Mouse (Mus musculus) lung, postnatal 0 days (tissue): ENCODE results near the gene Utp6. TPM values are rescaled to one million over a fixed set of nuclear protein-coding genes. Genes with fewer than 3 reads are reported as not detected.
"Not testable (repeated sequence)": the region's sequence is repeated elsewhere in the genome, so short reads cannot be mapped to it uniquely, and the experiment has no call there.

Source experiments
- ATAC-seq: fragments of 200-750 bp; cut with Nextera tagmentation; 2 replicates; pipeline ENCODE4 v1.8.0; 2017; ENCODE audit warnings: moderate library complexity
- DNase-seq: peaks from one replicate; pipeline ENCODE4 v3.0.0-alpha.2; 2016; ENCODE audit warnings: low spot score
- H3K27ac ChIP-seq: fragments of 300-500 bp; sonication (generic); 2 replicates; pipeline ENCODE4 v1.5.1; 2014; ENCODE audit warnings: antibody characterized with exemption, mild to moderate bottlenecking, low read length, mixed read lengths
- H3K27me3 ChIP-seq: fragments of 300-500 bp; sonication (generic); replicated peaks from 2 replicates; pipeline ENCODE4 v1.6.1; 2014; ENCODE audit warnings: low read length, mixed read lengths; ENCODE audit not compliant: insufficient read depth
- H3K36me3 ChIP-seq: fragments of 300-500 bp; sonication (generic); 2 replicates; pipeline ENCODE4 v1.6.1; 2014; ENCODE audit warnings: low read length, mixed read lengths; ENCODE audit not compliant: insufficient read depth
- H3K4me1 ChIP-seq: fragments of 300-500 bp; sonication (generic); 2 replicates; pipeline ENCODE4 v1.6.1; 2014; ENCODE audit warnings: antibody characterized with exemption, low read depth, low read length, mixed read lengths; ENCODE audit not compliant: insufficient read depth
- H3K4me2 ChIP-seq: fragments of 300-500 bp; sonication (generic); replicated peaks from 2 replicates; pipeline ENCODE4 v1.6.1; 2014; ENCODE audit warnings: low read depth, mild to moderate bottlenecking, low read length, moderate library complexity, mixed read lengths
- H3K4me3 ChIP-seq: fragments of 300-500 bp; sonication (generic); 2 replicates; pipeline ENCODE4 v1.5.1; 2014; ENCODE audit warnings: low read depth, low read length
- H3K9ac ChIP-seq: fragments of 300-500 bp; sonication (generic); replicated peaks from 2 replicates; pipeline ENCODE4 v1.6.1; 2014; ENCODE audit warnings: low read depth, mild to moderate bottlenecking
- H3K9me3 ChIP-seq: fragments of 300-500 bp; sonication (generic); 2 replicates; pipeline ENCODE4 v1.6.1; 2016; ENCODE audit warnings: low read length, mixed read lengths
- CTCF ChIP-seq: IDR thresholded peaks from 2 replicates; pipeline ENCODE4 v1.5.1; 2016; ENCODE audit warnings: antibody characterized with exemption, mild to moderate bottlenecking
- EP300 ChIP-seq: IDR thresholded peaks from 2 replicates; pipeline ENCODE4 v1.6.1; 2016; ENCODE audit warnings: antibody characterized with exemption, mild to moderate bottlenecking, control low read depth
- WGBS: fragments of 180-500 bp; shearing (Covaris S2); extraction: QIAGEN DNeasy Blood & Tissue Kit; methylation state at CpG from one replicate; pipeline ENCODE4 v1.1.7; 2014; 5-methylcytosine and 5-hydroxymethylcytosine counted together
- polyA plus RNA-seq: library from polyadenylated mRNA; unstranded; fragments of >200 nt; fragmentation: Nextera tagmentation; extraction: Ambion mirVana; gene quantifications from 2 replicates; pipeline ENCODE4 v1.2.1, GENCODE M21; 2015

Utp6 gene
- polyA plus RNA-seq, 1 experiment from 2014 or later: 14.9 TPM

DNA sequence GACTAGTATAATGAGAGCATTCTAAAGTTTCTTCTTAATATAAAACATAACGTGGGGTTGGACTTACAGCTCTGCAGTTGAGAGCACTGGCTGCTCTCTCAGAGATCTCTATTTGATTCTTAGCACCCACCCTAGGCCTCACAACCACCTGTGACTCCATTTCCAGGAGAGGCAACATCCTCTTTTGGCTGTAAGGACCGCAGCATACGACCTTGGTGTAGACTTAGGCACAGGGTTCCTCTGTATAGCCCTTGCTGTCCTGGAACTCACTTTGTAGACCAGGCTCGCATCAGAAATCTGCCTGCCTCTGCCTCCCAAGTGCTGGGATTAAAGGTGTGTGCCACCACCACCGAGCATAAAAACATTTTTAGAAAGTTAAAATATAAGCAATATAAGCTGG, 29.4 kb upstream of the Utp6 start:
- Histone ChIP-seq H3K4me3 (no peak overlapping the region), H3K4me1 (no peaks in the 10 kb centered on the region; the same call in 1 of the 2 replicates), H3K4me2 (no peak overlapping the region), H3K36me3 (no peaks in the 10 kb centered on the region), H3K9ac (no peak overlapping the region), H3K27me3 (no peaks in the 10 kb centered on the region), H3K27ac (no peak overlapping the region), H3K9me3 (no peaks in the 10 kb centered on the region)
- ATAC-seq: no peak
- 92% methylated on average over 5 of the region's 5 CpGs for WGBS
- DNase-seq: no peak
- TF ChIP-seq EP300 (no peak), CTCF (no peak)

DNA sequence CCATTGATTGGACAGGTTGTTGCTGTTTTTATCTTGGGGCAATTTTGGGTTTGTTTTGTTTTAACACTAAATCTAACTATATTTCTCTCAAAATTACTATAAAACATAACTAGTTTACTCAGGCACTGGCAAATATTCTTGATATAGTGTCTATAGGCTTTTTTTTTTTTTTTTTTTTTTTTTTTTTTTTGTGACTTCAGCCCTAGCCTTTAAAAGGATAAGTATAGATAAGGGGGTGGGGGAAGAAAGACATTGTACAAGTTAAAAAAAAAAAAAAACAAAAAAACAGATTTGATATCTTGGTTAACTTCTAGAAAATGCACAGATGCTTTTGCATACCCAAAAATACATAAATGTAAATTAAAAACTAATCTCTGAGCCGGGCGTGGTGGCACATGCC, 27.9 kb upstream of the Utp6 start:
- 96% methylated on average over 2 of the region's 2 CpGs for WGBS
- Histone ChIP-seq H3K4me1 (no peaks in the 10 kb centered on the region; the same call in 1 of the 2 replicates), H3K9me3 (no peaks in the 10 kb centered on the region), H3K27me3 (no peaks in the 10 kb centered on the region), H3K4me3 (no peak overlapping the region), H3K36me3 (no peaks in the 10 kb centered on the region), H3K9ac (no peak overlapping the region), H3K27ac (no peak overlapping the region), H3K4me2 (no peak overlapping the region)
- TF ChIP-seq EP300 (no peak), CTCF (no peak)
- no peak for ATAC-seq
- no peak for DNase-seq

DNA sequence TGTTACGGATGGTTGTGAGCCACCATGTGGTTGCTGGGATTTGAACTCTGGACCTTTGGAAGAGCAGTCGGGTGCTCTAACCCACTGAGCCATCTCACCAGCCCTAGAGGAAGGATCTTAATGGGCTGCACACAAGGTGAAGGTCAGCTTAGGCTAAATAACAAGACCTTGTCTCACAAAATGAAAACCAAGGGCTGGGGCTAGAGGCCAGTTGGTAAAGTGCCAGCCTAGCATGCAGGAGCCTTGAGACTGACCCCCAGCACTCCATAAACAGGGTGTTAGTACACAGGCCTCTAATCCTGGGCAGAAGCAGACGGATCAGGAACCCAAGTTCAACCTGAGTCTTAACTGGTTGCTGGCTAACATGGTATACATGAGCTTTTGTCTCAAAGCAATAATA, 25.7 kb upstream of the Utp6 start:
- Histone ChIP-seq H3K4me1 (no peaks in the 10 kb centered on the region), H3K36me3 (no peaks in the 10 kb centered on the region), H3K9ac (no peak overlapping the region), H3K27me3 (no peaks in the 10 kb centered on the region), H3K4me3 (no peak overlapping the region), H3K9me3 (no peaks in the 10 kb centered on the region), H3K4me2 (no peak overlapping the region), H3K27ac (no peak overlapping the region)
- ATAC-seq: no peak
- no peak for DNase-seq
- TF ChIP-seq EP300: no peak
- no peak for TF ChIP-seq CTCF
- 89% methylated on average over 3 of the region's 3 CpGs for WGBS

DNA sequence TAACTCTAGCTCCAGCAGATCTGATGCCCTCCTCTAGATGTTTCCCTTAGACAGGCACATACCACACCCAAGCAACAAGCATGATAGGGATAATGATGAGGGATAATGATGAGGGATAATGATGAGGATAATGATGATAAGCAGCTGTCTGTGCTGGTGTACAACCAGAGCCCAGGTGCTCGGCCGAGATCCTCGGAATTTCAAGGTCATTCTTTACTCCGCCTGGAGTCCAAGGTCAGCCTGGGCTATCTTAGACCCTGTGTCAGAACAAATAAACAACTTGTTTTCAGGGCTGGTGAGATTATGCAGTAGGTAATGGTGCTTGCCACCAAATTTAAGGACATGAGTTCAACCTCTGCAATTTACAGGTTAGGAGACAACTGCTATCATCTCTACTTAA, 24.7 kb upstream of the Utp6 start:
- DNase-seq: no peak
- Histone ChIP-seq H3K4me3 (no peak overlapping the region), H3K9me3 (no peaks in the 10 kb centered on the region), H3K4me1 (no peaks in the 10 kb centered on the region), H3K4me2 (no peak overlapping the region), H3K27ac (no peak overlapping the region), H3K27me3 (no peaks in the 10 kb centered on the region), H3K36me3 (no peaks in the 10 kb centered on the region), H3K9ac (no peak overlapping the region)
- WGBS: 62% methylated on average over 4 of the region's 4 CpGs
- TF ChIP-seq EP300: no peak
- TF ChIP-seq CTCF: no peak
- ATAC-seq: no peak

DNA sequence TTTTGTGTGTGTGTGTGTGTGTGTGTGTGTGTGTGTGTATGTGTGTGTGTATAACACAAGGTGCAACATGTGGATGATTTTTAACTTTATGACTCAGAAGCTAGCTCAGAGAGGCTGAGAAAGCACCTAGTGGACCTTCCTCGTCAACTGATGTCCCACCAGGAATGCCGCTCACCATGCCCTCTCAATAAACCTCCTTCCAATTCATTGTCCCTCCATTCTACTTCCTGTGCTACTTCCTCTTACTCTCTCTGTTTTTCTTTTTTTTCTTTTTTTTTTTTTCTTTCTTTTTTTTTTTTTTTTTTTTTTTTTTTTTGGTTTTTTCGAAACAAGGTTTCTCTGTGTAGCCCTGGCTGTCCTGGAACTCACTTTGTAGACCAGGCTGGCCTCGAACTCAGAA, 15.6 kb upstream of the Utp6 start:
- H3K9ac ChIP-seq, DNase-seq, H3K9me3 ChIP-seq, H3K36me3 ChIP-seq, H3K4me3 ChIP-seq, H3K4me1 ChIP-seq, H3K27me3 ChIP-seq, ATAC-seq, H3K4me2 ChIP-seq, H3K27ac ChIP-seq: not testable (repeated sequence)
- 83% methylated on average over 3 of the region's 4 CpGs for WGBS

DNA sequence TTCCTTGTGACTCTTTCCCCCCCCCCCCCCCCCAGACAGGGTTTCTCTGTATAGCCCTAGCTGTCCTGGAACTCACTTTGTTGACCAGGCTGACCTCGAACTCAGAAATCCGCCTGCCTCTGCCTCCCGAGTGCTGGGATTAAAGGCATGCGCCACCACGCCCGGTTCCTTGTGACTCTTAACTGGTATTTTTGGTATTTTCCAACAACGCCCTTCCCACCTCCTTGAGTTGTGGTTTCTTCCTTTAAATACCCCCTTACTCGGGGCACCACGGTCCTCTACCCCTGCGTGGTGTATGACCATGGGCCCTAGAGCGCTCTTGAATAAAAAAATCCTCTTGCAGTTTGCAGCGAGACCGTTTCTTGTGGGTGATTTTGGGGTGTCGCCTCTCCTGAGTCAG, 14.9 kb upstream of the Utp6 start:
- not testable (repeated sequence) for H3K4me1 ChIP-seq

DNA sequence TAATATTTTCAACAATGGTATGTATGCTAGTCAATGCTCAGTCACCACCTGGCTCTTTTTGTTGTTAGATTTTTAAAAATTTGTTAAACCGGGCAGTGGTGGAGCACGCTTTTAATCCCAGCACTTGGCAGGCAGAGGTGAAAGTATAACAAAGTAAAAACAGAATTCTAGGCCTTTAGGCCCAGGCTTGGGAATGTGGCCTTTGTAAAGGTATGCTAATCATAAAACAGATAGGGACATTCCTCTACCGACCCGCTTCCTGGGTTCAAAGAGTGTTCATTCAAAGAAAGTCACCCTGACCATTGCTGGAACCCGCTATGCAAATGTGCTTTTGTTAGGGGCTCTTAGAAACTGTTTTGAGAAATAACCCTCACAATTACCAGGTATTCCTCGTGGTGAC, 14.5 kb upstream of the Utp6 start:
- ATAC-seq, DNase-seq, H3K27ac ChIP-seq, H3K36me3 ChIP-seq, H3K27me3 ChIP-seq, H3K4me1 ChIP-seq, H3K4me2 ChIP-seq, H3K9me3 ChIP-seq, H3K9ac ChIP-seq, H3K4me3 ChIP-seq: not testable (repeated sequence)
- WGBS: 90% methylated on average over 6 of the region's 6 CpGs

More for the DNA sequence above, 14.9 kb upstream of the Utp6 start:
- DNase-seq, H3K27me3 ChIP-seq, H3K27ac ChIP-seq, H3K9ac ChIP-seq, H3K4me2 ChIP-seq, ATAC-seq, H3K4me3 ChIP-seq, H3K9me3 ChIP-seq, H3K36me3 ChIP-seq: not testable (repeated sequence)
- 97% methylated on average over 14 of the region's 14 CpGs for WGBS
